Mouse (Mus musculus) liver, embryonic 11.5 days (tissue): ENCODE measurements around the gene Zfy2. TPM values are rescaled to one million over a fixed set of nuclear protein-coding genes. Genes with fewer than 3 reads are reported as not detected.

Experiments
- ATAC-seq: fragments of 200-750 bp; cut with Nextera tagmentation; replicated peaks from 2 replicates; pipeline ENCODE4 v1.8.0; 2017; ENCODE audit warnings: moderate number of reproducible peaks, mild to moderate bottlenecking, moderate TSS enrichment, moderate library complexity; ENCODE audit not compliant: low FRiP score
- DNase-seq: peaks from one replicate; pipeline ENCODE4 v3.0.0-alpha.2; 2017; ENCODE audit warnings: low spot score
- H3K27ac ChIP-seq: fragments of 300-500 bp; sonication (generic); 2 replicates; pipeline ENCODE4 v1.5.1; 2014; ENCODE audit warnings: mild to moderate bottlenecking, low read depth, low read length, control low read depth
- H3K27me3 ChIP-seq: fragments of 300-500 bp; sonication (generic); replicated peaks from 2 replicates; pipeline ENCODE4 v1.6.1; 2014; ENCODE audit warnings: low read length, mixed read lengths; ENCODE audit not compliant: control insufficient read depth, insufficient read depth
- H3K36me3 ChIP-seq: fragments of 300-500 bp; sonication (generic); 2 replicates; pipeline ENCODE4 v1.6.1; 2014; ENCODE audit warnings: mild to moderate bottlenecking, low read length, moderate library complexity, mixed read lengths; ENCODE audit not compliant: control insufficient read depth, insufficient read depth
- H3K4me1 ChIP-seq: fragments of 300-500 bp; sonication (generic); replicated peaks from 2 replicates; pipeline ENCODE4 v1.6.1; 2014; ENCODE audit warnings: low read length, mixed read lengths; ENCODE audit not compliant: control insufficient read depth, insufficient read depth
- H3K4me2 ChIP-seq: fragments of 300-500 bp; sonication (generic); 2 replicates; pipeline ENCODE4 v1.6.1; 2014; ENCODE audit warnings: mild to moderate bottlenecking, control low read depth, moderate library complexity
- H3K4me3 ChIP-seq: fragments of 300-500 bp; sonication (generic); 2 replicates; pipeline ENCODE4 v1.5.1; 2014; ENCODE audit warnings: low read depth, low read length, control low read depth
- H3K9ac ChIP-seq: fragments of 300-500 bp; sonication (generic); 2 replicates; pipeline ENCODE4 v1.6.1; 2014; ENCODE audit warnings: low read depth, low read length, control low read depth
- H3K9me3 ChIP-seq: fragments of 300-500 bp; sonication (generic); 2 replicates; pipeline ENCODE4 v1.6.1; 2016; ENCODE audit warnings: low read length, inconsistent platforms, mixed read lengths; ENCODE audit not compliant: control insufficient read depth
- WGBS: fragments of 180-500 bp; shearing (Covaris S2); extraction: QIAGEN DNeasy Blood & Tissue Kit; methylation state at CpG from one replicate; pipeline ENCODE4 v1.1.7; 2014; 5-methylcytosine and 5-hydroxymethylcytosine counted together
- polyA plus RNA-seq: library from polyadenylated mRNA; unstranded; fragments of >200 nt; fragmentation: Nextera tagmentation; extraction: Ambion mirVana; gene quantifications from 2 replicates; pipeline ENCODE4 v1.2.1, GENCODE M21; 2014

Gene Zfy2
- not detected in 2 replicates for polyA plus RNA-seq

DNA sequence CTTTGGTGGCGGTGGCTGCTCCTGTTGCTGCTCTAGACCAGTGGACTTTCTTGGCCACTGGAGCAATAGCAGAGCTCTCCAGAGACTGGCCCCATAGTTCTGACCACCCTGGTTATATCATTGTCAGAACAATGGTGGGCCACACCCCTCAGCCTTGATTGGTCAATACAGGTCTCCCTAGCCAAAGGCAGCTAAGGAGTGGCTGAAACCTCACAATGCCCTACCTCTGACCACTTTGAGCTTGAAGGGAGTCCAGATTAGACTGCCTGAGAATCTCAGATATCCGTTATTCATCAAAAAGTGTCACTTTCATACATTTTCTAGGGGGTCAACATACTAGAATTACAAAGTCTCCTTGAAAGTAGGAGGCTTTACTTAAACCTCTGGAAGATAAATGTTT is at the start of gene Zfy2:
Gene Zfy2 (minus strand): TSS at position 101 of the 400 bp plus-strand sequence.
- Histone ChIP-seq H3K4me3 (no peak within 1 kb of the TSS), H3K9me3 (no peaks in the 10 kb centered on the region), H3K4me1 (no peaks in the 10 kb centered on the region), H3K27me3 (no peaks in the 10 kb centered on the region), H3K36me3 (no peaks in the 10 kb centered on the region), H3K9ac (no peak within 1 kb of the TSS), H3K4me2 (no peak within 1 kb of the TSS), H3K27ac (no peak within 1 kb of the TSS)
- DNase-seq (no peak), ATAC-seq (no peak)
- WGBS = 75% methylated on average over 2 of the region's 2 CpGs
